Mouse (Mus musculus): ENCODE measurements at regions not wholly inside any gene's neighbourhood (a gene's known extent, or its start where the extent isn't known, plus 50 kb on each side); places are given as distances from the start of the nearest gene placed in this dataset.
"Not testable (repeated sequence)": the region's sequence is repeated elsewhere in the genome, so short reads cannot be mapped to it uniquely, and the experiment has no call there.

DNA sequence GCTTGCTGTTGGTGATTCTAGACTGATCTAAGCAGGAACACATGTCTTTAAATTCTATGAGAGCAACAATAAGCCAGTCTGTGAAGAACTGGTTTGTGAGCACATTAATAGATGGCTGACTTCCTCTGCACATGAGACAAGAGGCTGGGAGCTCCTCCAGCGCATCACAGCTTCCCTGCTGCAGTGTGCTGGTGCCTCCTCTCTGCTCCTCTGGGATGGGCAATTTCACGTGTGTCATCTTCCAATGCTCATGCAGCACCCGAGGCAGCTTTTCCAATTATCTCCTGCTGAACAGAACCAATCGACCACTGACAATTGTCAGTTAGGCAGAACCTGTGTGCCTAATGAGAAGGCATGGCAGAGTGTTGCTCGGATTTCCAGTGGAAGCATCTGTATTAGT is 86.5 kb upstream of the Smlr1 start:
- no peak overlapping the region for H3K9ac ChIP-seq
- no peak overlapping the region for H3K27ac ChIP-seq
- no peaks in the 10 kb centered on the region for H3K9me3 ChIP-seq (replicated peaks)
- H3K27me3 ChIP-seq: no peaks in the 10 kb centered on the region
- H3K4me1 ChIP-seq (replicated peaks): no peaks in the 10 kb centered on the region
- ATAC-seq (replicated peaks; ENCODE audit: insufficient number of reproducible peaks, insufficient read depth, low FRiP score, low read depth): no peak
- H3K4me2 ChIP-seq: no peak overlapping the region
- no peaks in the 10 kb centered on the region for H3K36me3 ChIP-seq
- H3K4me3 ChIP-seq: no peak overlapping the region
- 78% methylated on average over 5 of the region's 5 CpGs for WGBS

DNA sequence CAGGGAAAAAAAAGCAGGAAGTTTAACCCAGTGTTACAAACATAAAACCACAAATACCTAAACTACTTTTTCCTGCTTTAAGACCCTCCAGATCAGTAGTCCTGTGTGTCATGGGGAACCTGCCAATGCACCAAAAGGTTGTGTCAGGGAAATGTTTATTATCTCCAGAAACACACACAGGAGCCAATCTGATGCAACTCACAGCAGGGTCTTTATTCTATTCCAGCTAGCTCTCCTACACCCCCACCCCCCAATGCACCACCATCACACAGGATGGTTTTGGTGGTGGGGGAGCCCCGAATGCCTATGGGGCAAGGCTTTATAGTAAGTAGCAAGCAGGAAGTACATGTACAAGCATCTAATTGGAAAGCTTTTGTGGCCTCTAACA is 85.7 kb upstream of the Smlr1 start:
- not testable (repeated sequence) for H3K4me2 ChIP-seq; H3K9ac ChIP-seq; ATAC-seq (replicated peaks; ENCODE audit: insufficient number of reproducible peaks, insufficient read depth, low FRiP score, low read depth); H3K27me3 ChIP-seq; H3K4me1 ChIP-seq (replicated peaks); H3K9me3 ChIP-seq (replicated peaks); H3K36me3 ChIP-seq; H3K4me3 ChIP-seq; H3K27ac ChIP-seq
- 63% methylated on average over 1 of the region's 1 CpGs for WGBS

DNA sequence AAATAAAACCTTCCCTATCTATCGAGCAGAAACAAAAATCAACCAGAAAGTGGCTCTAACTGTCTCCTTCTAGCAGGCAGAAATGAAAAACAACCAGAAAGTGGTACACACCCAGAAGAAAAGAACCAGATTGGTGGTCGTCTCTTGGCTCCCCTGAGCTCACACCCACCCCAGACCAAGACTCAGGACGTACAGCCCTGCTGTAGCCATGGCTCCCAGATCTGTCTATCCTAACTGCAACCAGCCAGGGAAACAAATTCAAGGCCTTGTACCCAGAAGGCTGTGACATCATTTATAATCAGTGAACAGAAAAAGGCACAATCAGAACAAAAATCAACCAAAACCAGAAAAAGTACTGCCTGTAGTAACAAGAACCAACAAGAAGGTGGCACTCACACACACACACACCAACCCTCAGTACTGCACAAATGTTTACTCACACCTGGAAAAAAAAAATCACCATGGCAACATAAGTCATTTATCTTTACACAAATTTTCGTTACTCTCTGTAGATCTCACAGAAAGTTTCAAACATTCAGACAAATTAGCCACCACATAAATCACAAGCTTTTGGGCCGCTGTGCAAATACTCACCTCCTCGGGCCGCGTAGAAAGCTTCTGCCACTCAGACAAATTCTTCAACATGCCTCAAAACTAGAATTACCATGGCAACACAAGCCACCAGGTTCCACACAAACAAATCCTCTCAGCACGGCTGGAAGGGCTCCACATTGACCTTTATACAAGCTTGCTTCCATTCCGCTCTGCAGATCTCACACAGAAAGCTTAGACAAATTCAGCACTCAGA is 85.1 kb upstream of the Smlr1 start:
- Histone ChIP-seq H3K4me2 (no peak overlapping the region), H3K4me1 (replicated peaks) (no peaks in the 10 kb centered on the region), H3K36me3 (no peaks in the 10 kb centered on the region), H3K27me3 (no peaks in the 10 kb centered on the region), H3K27ac (no peak overlapping the region), H3K9me3 (replicated peaks) (no peaks in the 10 kb centered on the region), H3K4me3 (no peak overlapping the region), H3K9ac (no peak overlapping the region)
- no peak for ATAC-seq (replicated peaks; ENCODE audit: insufficient number of reproducible peaks, insufficient read depth, low FRiP score, low read depth)
- 57% methylated on average over 10 of the region's 10 CpGs for WGBS

DNA sequence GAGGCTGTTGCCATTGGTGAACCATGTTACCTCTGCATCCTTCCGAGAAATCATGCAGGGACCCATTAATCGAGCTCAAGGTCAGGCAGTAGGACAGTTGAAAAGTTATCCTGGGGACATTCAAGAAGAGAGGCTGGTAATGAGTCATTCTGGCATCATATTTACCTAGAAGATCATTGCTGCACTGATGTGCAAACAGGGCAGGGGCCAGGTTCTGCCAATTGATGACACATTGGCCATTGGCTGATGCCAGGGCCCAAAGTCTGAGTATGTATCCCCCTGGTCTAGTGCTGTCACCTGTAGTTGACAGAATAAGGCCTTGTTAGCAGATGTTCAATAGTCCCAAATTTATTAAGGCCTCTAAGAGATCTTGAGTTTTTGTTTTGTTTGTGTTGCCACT is 83.6 kb upstream of the Smlr1 start:
- Histone ChIP-seq H3K9ac (no peak overlapping the region), H3K27ac (no peak overlapping the region), H3K36me3 (no peaks in the 10 kb centered on the region), H3K4me1 (replicated peaks) (no peaks in the 10 kb centered on the region), H3K9me3 (replicated peaks) (0 out of 2 replicates have a peak, but pooled peaks cover 4% of the 10 kb centered on the region), H3K27me3 (no peaks in the 10 kb centered on the region), H3K4me2 (no peak overlapping the region), H3K4me3 (no peak overlapping the region)
- WGBS: 84% methylated on average over 2 of the region's 2 CpGs
- ATAC-seq (replicated peaks; ENCODE audit: insufficient number of reproducible peaks, insufficient read depth, low FRiP score, low read depth): no peak

DNA sequence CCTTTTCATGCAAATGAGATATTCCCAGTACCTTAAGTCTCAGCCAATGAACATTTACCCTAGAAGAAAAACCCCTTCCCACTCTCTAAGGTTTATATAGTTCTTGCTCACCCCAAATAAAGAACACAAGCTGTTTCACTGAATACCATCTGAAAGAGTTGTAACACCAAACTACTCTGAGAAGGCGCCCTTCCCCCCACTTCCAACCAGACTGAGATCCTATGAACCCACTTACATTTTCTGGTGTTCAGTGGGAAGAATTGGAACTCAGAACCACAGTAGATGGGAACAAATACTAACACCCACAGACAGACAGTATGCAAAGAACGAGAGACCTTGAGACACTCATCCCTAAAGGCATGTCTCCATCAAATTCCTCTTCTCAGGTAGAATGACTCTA is 65.4 kb upstream of the Smlr1 start:
- H3K4me1 ChIP-seq (replicated peaks): no peaks in the 10 kb centered on the region
- H3K27ac ChIP-seq: no peak overlapping the region
- H3K36me3 ChIP-seq: no peaks in the 10 kb centered on the region
- no peak overlapping the region for H3K4me3 ChIP-seq
- H3K9ac ChIP-seq: no peak overlapping the region
- no peak overlapping the region for H3K4me2 ChIP-seq
- H3K27me3 ChIP-seq: no peaks in the 10 kb centered on the region
- 80% methylated on average over 2 of the region's 2 CpGs for WGBS
- H3K9me3 ChIP-seq (replicated peaks): no peaks in the 10 kb centered on the region
- ATAC-seq (replicated peaks; ENCODE audit: insufficient number of reproducible peaks, insufficient read depth, low FRiP score, low read depth): no peak

DNA sequence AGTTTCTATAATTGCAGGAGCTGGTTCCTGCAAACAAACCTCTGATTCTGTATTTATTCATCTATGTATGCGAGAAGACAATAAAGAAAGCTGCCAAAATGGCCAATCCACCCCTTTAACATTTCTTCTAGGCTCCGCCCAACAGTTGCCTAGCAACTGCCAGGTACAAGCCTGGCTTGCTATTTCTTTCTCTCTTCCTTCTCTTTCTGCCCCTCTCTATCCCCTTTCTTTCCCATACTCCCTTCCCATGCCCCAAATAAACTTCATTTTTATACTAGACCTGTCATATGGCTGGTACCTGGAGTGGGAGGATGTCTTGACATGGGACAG is 53.2 kb upstream of the Smlr1 start:
- Histone ChIP-seq H3K27me3 (no peaks in the 10 kb centered on the region), H3K4me1 (replicated peaks) (no peaks in the 10 kb centered on the region), H3K9ac (no peak overlapping the region), H3K9me3 (replicated peaks) (no peaks in the 10 kb centered on the region), H3K27ac (no peak overlapping the region), H3K4me3 (no peak overlapping the region), H3K4me2 (no peak overlapping the region), H3K36me3 (no peaks in the 10 kb centered on the region)
- WGBS: 91% methylated on average over 2 of the region's 2 CpGs
- no peak for ATAC-seq (replicated peaks; ENCODE audit: insufficient number of reproducible peaks, insufficient read depth, low FRiP score, low read depth)

DNA sequence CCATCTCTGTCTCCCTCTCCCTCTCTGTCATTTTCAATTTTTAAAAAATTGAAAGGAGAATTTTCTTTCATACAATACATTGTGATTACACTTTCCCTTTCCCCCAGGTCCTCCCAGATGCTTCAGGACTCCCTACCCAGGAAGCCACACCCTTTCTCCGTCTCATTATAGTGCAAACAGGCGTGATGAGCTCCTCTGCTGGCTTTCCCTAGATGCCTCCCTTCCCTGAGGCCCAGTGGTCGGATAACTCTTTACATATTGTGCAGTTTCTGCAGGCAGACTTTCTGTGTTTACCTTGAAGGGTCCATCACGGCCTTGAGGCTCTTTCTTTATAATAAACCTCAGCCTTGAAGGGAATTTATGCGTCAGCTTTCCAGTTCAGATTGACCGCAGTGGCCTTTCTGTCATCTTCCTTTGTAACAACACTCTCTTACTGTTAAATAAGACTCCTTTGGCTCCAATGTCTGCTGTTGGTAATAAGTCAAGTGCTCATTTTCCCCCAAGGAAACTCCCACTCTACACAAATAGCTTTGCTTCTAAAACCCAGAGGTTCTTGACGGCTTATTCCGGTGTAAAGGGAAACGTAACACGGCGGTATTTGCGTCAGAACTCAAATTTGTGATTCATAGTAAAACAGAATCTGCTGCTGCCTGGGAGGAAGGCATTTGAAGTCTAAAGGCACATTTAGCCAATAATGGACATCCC is 52.7 kb upstream of the Smlr1 start:
- Histone ChIP-seq H3K9me3 (replicated peaks) (no peaks in the 10 kb centered on the region), H3K9ac (no peak overlapping the region), H3K27ac (no peak overlapping the region), H3K36me3 (no peaks in the 10 kb centered on the region), H3K4me2 (no peak overlapping the region), H3K4me3 (no peak overlapping the region), H3K27me3 (no peaks in the 10 kb centered on the region), H3K4me1 (replicated peaks) (no peaks in the 10 kb centered on the region)
- 80% methylated on average over 12 of the region's 12 CpGs for WGBS
- ATAC-seq (replicated peaks; ENCODE audit: insufficient number of reproducible peaks, insufficient read depth, low FRiP score, low read depth): no peak
